Mouse (Mus musculus): ENCODE data around the gene Hnf4a. TPM values are rescaled to one million over a fixed set of nuclear protein-coding genes. Genes with fewer than 3 reads are reported as not detected.
A peak's percentile ranks its signal among the peaks of the same experiment; 100 is the strongest.

Gene Hnf4a
- total and polyA plus RNA-seq, 3 experiments: 0.39 to 1.1 TPM; not detected in 1

- Histone ChIP-seq H3K79me2 (ENCODE audit: control insufficient read depth, insufficient read depth, low read length, poor library complexity) (peaks cover 4% of the 10 kb centered on the region), H3K9me3 (replicated peaks; ENCODE audit: insufficient read depth, low read length) (no peaks in the 10 kb centered on the region), H3K27me3 (ENCODE audit: control insufficient read depth in 1 of 2, insufficient read depth in 2 of 2, low read length in 2 of 2) (peaks cover 0 to 2% of the 10 kb centered on the region in 2 experiments; a peak in 1 of 4 replicates), H3K9ac (ENCODE audit: control insufficient read depth, low read depth, low read length, poor library complexity, severe bottlenecking) (peak overlapping the region; percentile 83; the same call in 1 of the 2 replicates), H3K4me3 (ENCODE audit: control insufficient read depth in 1 of 2, insufficient read depth in 1 of 2, low read depth in 2 of 2, low read length in 2 of 2) (peak overlapping the region in 1 of 2 experiments; percentile 80; a peak in 1 of 4 replicates), H3K36me3 (ENCODE audit: control insufficient read depth in 1 of 2, insufficient read depth in 2 of 2, low read length in 2 of 2) (peaks cover 0 to 5% of the 10 kb centered on the region in 2 experiments; a peak in 1 of 4 replicates), H3K27ac (ENCODE audit: control insufficient read depth, low read depth, low read length) (no peak overlapping the region), H3K4me1 (ENCODE audit: control insufficient read depth in 1 of 2, insufficient read depth in 2 of 2, low read length in 2 of 2) (peaks cover 0 to 7% of the 10 kb centered on the region in 2 experiments; a peak in 2 of 4 replicates)
- TF ChIP-seq UBTF (IDR thresholded peaks at IDR 0.05; ENCODE audit: borderline replicate concordance, insufficient read depth, low read depth, low read length) (no peak), RCOR1 (IDR thresholded peaks at IDR 0.05; ENCODE audit: low read depth, low read length) (no peak), HCFC1 (IDR thresholded peaks at IDR 0.05; ENCODE audit: low read depth, low read length) (no peak), MAZ (IDR thresholded peaks at IDR 0.05; ENCODE audit: low read depth, low read length) (no peak), POLR2AphosphoS5 (IDR thresholded peaks at IDR 0.05; ENCODE audit: borderline replicate concordance, low read depth, low read length) (no peak), POLR2AphosphoS2 (IDR thresholded peaks at IDR 0.05; ENCODE audit: low read length) (no peak), NELFE (IDR thresholded peaks at IDR 0.05; ENCODE audit: low read depth, low read length) (no peak), MAFK (IDR thresholded peaks at IDR 0.05; ENCODE audit: borderline replicate concordance, low read depth, low read length) (no peak), MYC (IDR thresholded peaks at IDR 0.05; ENCODE audit: low read depth, low read length) (no peak), CHD2 (IDR thresholded peaks at IDR 0.05; ENCODE audit: low read length) (no peak), USF1 (IDR thresholded peaks at IDR 0.05; ENCODE audit: low read depth, low read length) (no peak), MEF2A (IDR thresholded peaks at IDR 0.05; ENCODE audit: extremely low read depth, insufficient replicate concordance, low read depth, low read length, poor library complexity, severe bottlenecking) (no peak)
- no peak for DNase-seq (ENCODE audit: low read depth, low spot score)
These were observed 35.5 kb upstream of the Hnf4a start for GRCm38 (mm10) chr2:163471136-163471535.

GRCm38 (mm10) chr2:163471710-163472465 is 34.7 kb upstream of the Hnf4a start:
- H3K27me3 ChIP-seq (ENCODE audit: control insufficient read depth in 1 of 2, insufficient read depth in 2 of 2, low read length in 2 of 2): peaks cover 0 to 2% of the 10 kb centered on the region in 2 experiments; a peak in 1 of 4 replicates
- no peak for DNase-seq (ENCODE audit: low read depth, low spot score)
- H3K4me3 ChIP-seq (ENCODE audit: control insufficient read depth in 1 of 2, insufficient read depth in 1 of 2, low read depth in 2 of 2, low read length in 2 of 2): peak overlapping the region; percentile 80 to 81
- H3K4me1 ChIP-seq (ENCODE audit: control insufficient read depth in 1 of 2, insufficient read depth in 2 of 2, low read length in 2 of 2): peaks cover 0 to 7% of the 10 kb centered on the region in 2 experiments; a peak in 2 of 4 replicates
- TF ChIP-seq KAT2A (conservative IDR thresholded peaks at IDR 0.05; ENCODE audit: low read depth, low read length) (no peak), TBP (IDR thresholded peaks at IDR 0.05; ENCODE audit: low read depth, low read length) (0 out of 2 replicates have a peak, but pooled peaks have one; percentile 4), E2F4 (IDR thresholded peaks at IDR 0.05; ENCODE audit: borderline replicate concordance, low read depth, low read length) (0 out of 2 replicates have a peak, but pooled peaks have one; percentile 33)
- H3K9me3 ChIP-seq (replicated peaks; ENCODE audit: insufficient read depth, low read length): no peaks in the 10 kb centered on the region
- peaks cover 0 to 5% of the 10 kb centered on the region in 2 experiments; a peak in 1 of 4 replicates for H3K36me3 ChIP-seq (ENCODE audit: control insufficient read depth in 1 of 2, insufficient read depth in 2 of 2, low read length in 2 of 2)
- H3K79me2 ChIP-seq (ENCODE audit: control insufficient read depth, insufficient read depth, low read length, poor library complexity): peaks cover 4% of the 10 kb centered on the region
- H3K9ac ChIP-seq (ENCODE audit: control insufficient read depth, low read depth, low read length, poor library complexity, severe bottlenecking): peak overlapping the region; percentile 83
- H3K27ac ChIP-seq (ENCODE audit: control insufficient read depth, low read depth, low read length): peak overlapping the region; percentile 34

Data from MEL (cell line).